Mouse (Mus musculus): ENCODE results near the gene Gm26938. TPM values are rescaled to one million over a fixed set of nuclear protein-coding genes. Genes with fewer than 3 reads are reported as not detected.
A peak's percentile ranks its signal among the peaks of the same experiment; 100 is the strongest.

The Gm26938 gene
- total and polyA plus RNA-seq, 3 experiments: not detected

GRCm38 (mm10) chr5:139849626-139850320, 23.6 kb upstream of the Gm26938 start:
- no peak for DNase-seq

GRCm38 (mm10) chr5:139839142-139839541, 12.9 kb upstream of the Gm26938 start:
- DNase-seq: no peak
- H3K27me3 ChIP-seq (ENCODE audit: control insufficient read depth, insufficient read depth, low read length): no peaks in the 10 kb centered on the region
- WGBS: 30% methylated on average over 3 of the region's 3 CpGs
- H3K4me1 ChIP-seq (ENCODE audit: control insufficient read depth, insufficient read depth, low read length): no peaks in the 10 kb centered on the region
- H3K79me2 ChIP-seq (replicated peaks; ENCODE audit: control insufficient read depth, insufficient read depth, low read length): no peaks in the 10 kb centered on the region
- no peak overlapping the region for H3K27ac ChIP-seq
- H3K36me3 ChIP-seq (ENCODE audit: control insufficient read depth, insufficient read depth, low read length): no peaks in the 10 kb centered on the region
- intact Hi-C loops (cut with DNase I): loop anchor here (2.0 to 5.0 kb wide), 4 partner anchors 94 to 573 kb away; no protein-coding TSS in a partner anchor
- no peak overlapping the region for H3K9ac ChIP-seq (ENCODE audit: low read depth, low read length)
- no peak overlapping the region for H3K4me3 ChIP-seq
- TF ChIP-seq CTCF (IDR thresholded peaks at IDR 0.05) (no peak), POLR2A (IDR thresholded peaks at IDR 0.05; ENCODE audit: insufficient read depth, low read depth, low read length) (no peak), EP300 (IDR thresholded peaks at IDR 0.05; ENCODE audit: insufficient read depth, low read depth, low read length) (no peak)

More at GRCm38 (mm10) chr5:139849626-139850320, 23.6 kb upstream of the Gm26938 start:
- no peaks in the 10 kb centered on the region for H3K36me3 ChIP-seq (ENCODE audit: control insufficient read depth, insufficient read depth, low read length)
- TF ChIP-seq POLR2A (IDR thresholded peaks at IDR 0.05; ENCODE audit: insufficient read depth, low read depth, low read length): no peak
- TF ChIP-seq CTCF (IDR thresholded peaks at IDR 0.05): no peak
- TF ChIP-seq EP300 (IDR thresholded peaks at IDR 0.05; ENCODE audit: insufficient read depth, low read depth, low read length): no peak
- H3K27ac ChIP-seq: no peak overlapping the region
- intact Hi-C loops (cut with DNase I): no loop called here
- no peak overlapping the region for H3K4me3 ChIP-seq
- H3K4me1 ChIP-seq (ENCODE audit: control insufficient read depth, insufficient read depth, low read length): no peaks in the 10 kb centered on the region; the same call in 1 of the 2 replicates
- H3K9ac ChIP-seq (ENCODE audit: low read depth, low read length): no peak overlapping the region
- no peaks in the 10 kb centered on the region for H3K79me2 ChIP-seq (replicated peaks; ENCODE audit: control insufficient read depth, insufficient read depth, low read length)
- WGBS: 58% methylated on average over 12 of the region's 12 CpGs
- no peaks in the 10 kb centered on the region for H3K27me3 ChIP-seq (ENCODE audit: control insufficient read depth, insufficient read depth, low read length)

DNA sequence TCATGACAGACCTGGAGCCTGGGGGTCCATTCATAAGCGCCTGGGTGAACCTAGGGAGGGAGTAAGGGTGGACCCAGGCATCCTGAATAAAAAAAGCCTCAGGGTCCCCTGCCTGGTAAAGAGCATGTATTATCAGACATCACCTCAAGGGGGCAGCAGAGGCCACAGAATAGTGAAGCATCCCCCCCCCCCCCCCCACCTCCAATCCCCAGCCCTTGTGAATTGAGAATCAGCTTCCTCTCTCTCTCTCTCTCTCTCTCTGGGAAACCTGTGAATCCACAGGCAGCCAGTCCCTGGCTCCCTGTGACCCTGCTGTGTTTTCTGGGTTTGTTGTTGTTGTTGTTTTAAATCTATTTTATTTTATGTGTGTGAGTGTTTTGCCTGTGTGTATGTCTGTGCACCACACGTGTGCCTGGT, 12.3 kb upstream of the Gm26938 start:
- intact Hi-C loops (cut with DNase I): loop anchor here (1.0 to 5.0 kb wide), 8 partner anchors 94 to 698 kb away; no protein-coding TSS in a partner anchor
- no peaks in the 10 kb centered on the region for H3K27me3 ChIP-seq (ENCODE audit: control insufficient read depth, insufficient read depth, low read length)
- TF ChIP-seq CTCF (IDR thresholded peaks at IDR 0.05) (peak; percentile 72), EP300 (IDR thresholded peaks at IDR 0.05; ENCODE audit: insufficient read depth, low read depth, low read length) (no peak)
- no peaks in the 10 kb centered on the region for H3K79me2 ChIP-seq (replicated peaks; ENCODE audit: control insufficient read depth, insufficient read depth, low read length)
- H3K4me3 ChIP-seq: no peak overlapping the region
- no peaks in the 10 kb centered on the region for H3K4me1 ChIP-seq (ENCODE audit: control insufficient read depth, insufficient read depth, low read length)
- no peaks in the 10 kb centered on the region for H3K36me3 ChIP-seq (ENCODE audit: control insufficient read depth, insufficient read depth, low read length)
- 13% methylated on average over 2 of the region's 2 CpGs for WGBS
- H3K9ac ChIP-seq (ENCODE audit: low read depth, low read length): no peak overlapping the region
- no peak overlapping the region for H3K27ac ChIP-seq
- DNase-seq: peak; percentile 34 to 64

DNA sequence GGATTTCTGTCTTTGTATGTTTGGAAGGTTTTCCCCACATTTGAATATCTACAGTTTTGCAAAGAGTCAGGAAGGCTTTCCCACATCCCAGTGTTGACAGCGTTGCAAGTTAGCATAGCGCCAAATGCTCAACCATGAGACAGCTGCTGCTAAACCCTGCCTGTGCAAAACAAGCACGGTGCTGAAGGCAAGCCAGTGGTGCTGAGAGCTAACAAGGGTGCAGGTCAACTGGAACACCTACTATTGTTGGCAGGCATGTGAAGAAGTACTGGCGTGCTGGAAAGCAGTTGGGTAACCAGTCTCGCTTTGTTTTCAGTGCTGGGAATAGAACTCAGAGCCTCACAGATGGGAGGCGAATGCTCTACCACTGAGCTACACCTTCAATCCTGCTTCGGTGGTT, 9.5 kb upstream of the Gm26938 start:
- Histone ChIP-seq H3K79me2 (replicated peaks; ENCODE audit: control insufficient read depth, insufficient read depth, low read length) (no peaks in the 10 kb centered on the region), H3K27me3 (ENCODE audit: control insufficient read depth, insufficient read depth, low read length) (no peaks in the 10 kb centered on the region), H3K27ac (no peak overlapping the region), H3K9ac (ENCODE audit: low read depth, low read length) (no peak overlapping the region), H3K4me3 (no peak overlapping the region), H3K4me1 (ENCODE audit: control insufficient read depth, insufficient read depth, low read length) (no peaks in the 10 kb centered on the region), H3K36me3 (ENCODE audit: control insufficient read depth, insufficient read depth, low read length) (no peaks in the 10 kb centered on the region)
- WGBS: 70% methylated on average over 7 of the region's 7 CpGs
- DNase-seq: no peak
- intact Hi-C loops (cut with DNase I): loop anchor here (5.0 kb wide), 2 partner anchors 362 to 577 kb away; no protein-coding TSS in a partner anchor
- TF ChIP-seq POLR2A (IDR thresholded peaks at IDR 0.05; ENCODE audit: insufficient read depth, low read depth, low read length): no peak
- no peak for TF ChIP-seq EP300 (IDR thresholded peaks at IDR 0.05; ENCODE audit: insufficient read depth, low read depth, low read length)
- no peak for TF ChIP-seq CTCF (IDR thresholded peaks at IDR 0.05)

- H3K79me2 ChIP-seq (replicated peaks; ENCODE audit: control insufficient read depth, insufficient read depth, low read length): no peaks in the 10 kb centered on the region
- H3K36me3 ChIP-seq (ENCODE audit: control insufficient read depth, insufficient read depth, low read length): no peaks in the 10 kb centered on the region
- WGBS: 35% methylated on average over 7 of the region's 7 CpGs
- no peak overlapping the region for H3K27ac ChIP-seq
- intact Hi-C loops (cut with DNase I): no loop called here
- DNase-seq: no peak
- H3K9ac ChIP-seq (ENCODE audit: low read depth, low read length): no peak overlapping the region
- H3K4me1 ChIP-seq (ENCODE audit: control insufficient read depth, insufficient read depth, low read length): no peaks in the 10 kb centered on the region
- H3K4me3 ChIP-seq: no peak overlapping the region
- H3K27me3 ChIP-seq (ENCODE audit: control insufficient read depth, insufficient read depth, low read length): no peaks in the 10 kb centered on the region
- TF ChIP-seq POLR2A (IDR thresholded peaks at IDR 0.05; ENCODE audit: insufficient read depth, low read depth, low read length) (no peak), EP300 (IDR thresholded peaks at IDR 0.05; ENCODE audit: insufficient read depth, low read depth, low read length) (no peak), CTCF (IDR thresholded peaks at IDR 0.05) (no peak)
Measured at GRCm38 (mm10) chr5:139832125-139832524, 5.9 kb upstream of the Gm26938 start.

- TF ChIP-seq POLR2A (IDR thresholded peaks at IDR 0.05; ENCODE audit: insufficient read depth, low read depth, low read length): no peak
- no peaks in the 10 kb centered on the region for H3K79me2 ChIP-seq (replicated peaks; ENCODE audit: control insufficient read depth, insufficient read depth, low read length)
- H3K4me1 ChIP-seq (ENCODE audit: control insufficient read depth, insufficient read depth, low read length): peaks cover 5% of the 10 kb centered on the region
- H3K36me3 ChIP-seq (ENCODE audit: control insufficient read depth, insufficient read depth, low read length): no peaks in the 10 kb centered on the region
- no peak overlapping the region for H3K4me3 ChIP-seq
- H3K27ac ChIP-seq: no peak overlapping the region
- 79% methylated on average over 3 of the region's 3 CpGs for WGBS
- no peaks in the 10 kb centered on the region for H3K27me3 ChIP-seq (ENCODE audit: control insufficient read depth, insufficient read depth, low read length)
- DNase-seq: no peak
- intact Hi-C loops (cut with DNase I): no loop called here
- H3K9ac ChIP-seq (ENCODE audit: low read depth, low read length): no peak overlapping the region
Measured at GRCm38 (mm10) chr5:139830734-139831133, 4.5 kb upstream of the Gm26938 start.

Data from heart, adult 2 months (tissue).